Mouse (Mus musculus) retina, postnatal 7 days (tissue): ENCODE data around the gene Olfr287.
A peak's percentile ranks its signal among the peaks of the same experiment; 100 is the strongest.

Experiments used
- DNase-seq: peaks from one replicate; pipeline ENCODE4 v3.0.0-alpha.2; 2012; ENCODE audit warnings: low read depth, low spot score

Gene Olfr287

GRCm38 (mm10) chr15:98220877-98221276, at the start of gene Olfr287, which contains the start of gene Gm44579:
Olfr287 (minus strand) TSS chr15:98221056.
Gm44579 (minus strand) TSS chr15:98220977.
- no peak for DNase-seq

GRCm38 (mm10) chr15:98257776-98258175, 36.9 kb upstream of the Olfr287 start:
- DNase-seq: no peak

GRCm38 (mm10) chr15:98257193-98257592, 36.3 kb upstream of the Olfr287 start, which contains the start of gene H1fnt:
H1fnt (minus strand) TSS chr15:98257293.
- DNase-seq: no peak

- no peak for DNase-seq
Measured at GRCm38 (mm10) chr15:98256271-98256670, 35.4 kb upstream of the Olfr287 start.

- no peak for DNase-seq
Measured at GRCm38 (mm10) chr15:98235442-98235841, 14.6 kb upstream of the Olfr287 start.

GRCm38 (mm10) chr15:98234350-98234749, 13.5 kb upstream of the Olfr287 start, which contains the start of gene Olfr286:
Olfr286 (minus strand) TSS chr15:98234450.
- DNase-seq: no peak

GRCm38 (mm10) chr15:98226096-98226495, 5.2 kb upstream of the Olfr287 start:
- no peak for DNase-seq

- no peak for DNase-seq
Measured at GRCm38 (mm10) chr15:98225610-98226009, 4.8 kb upstream of the Olfr287 start.

GRCm38 (mm10) chr15:98222377-98222776, 1.5 kb upstream of the Olfr287 start:
- no peak for DNase-seq

GRCm38 (mm10) chr15:98214130-98214529, 6.7 kb downstream of the Olfr287 start:
- DNase-seq: no peak

- DNase-seq: no peak
Measured at GRCm38 (mm10) chr15:98213336-98213870, 7.5 kb downstream of the Olfr287 start.

- no peak for DNase-seq
Measured at GRCm38 (mm10) chr15:98209676-98210075, 11.2 kb downstream of the Olfr287 start.

GRCm38 (mm10) chr15:98195442-98195841, 25.4 kb downstream of the Olfr287 start, which contains the start of gene Olfr288:
Olfr288 (minus strand) TSS chr15:98195542.
- no peak for DNase-seq

GRCm38 (mm10) chr15:98184456-98184855, 36.4 kb downstream of the Olfr287 start:
- no peak for DNase-seq

GRCm38 (mm10) chr15:98181856-98182570, 38.8 kb downstream of the Olfr287 start:
- no peak for DNase-seq

GRCm38 (mm10) chr15:98181132-98181711, 39.6 kb downstream of the Olfr287 start:
- peak; percentile 86 for DNase-seq

- no peak for DNase-seq
Measured at GRCm38 (mm10) chr15:98180567-98181131, 40.2 kb downstream of the Olfr287 start.

GRCm38 (mm10) chr15:98177320-98177719, 43.5 kb downstream of the Olfr287 start:
- DNase-seq: no peak

GRCm38 (mm10) chr15:98173821-98174220, 47.0 kb downstream of the Olfr287 start:
- DNase-seq: no peak

GRCm38 (mm10) chr15:98172113-98172512, 48.7 kb downstream of the Olfr287 start:
- no peak for DNase-seq

GRCm38 (mm10) chr15:98170917-98171316, 49.9 kb downstream of the Olfr287 start:
- no peak for DNase-seq

GRCm38 (mm10) chr15:98170365-98170764, 50.5 kb downstream of the Olfr287 start:
- no peak for DNase-seq
